In genomic region chr8:94594211-94594610, GRCm38 (mm10) we compare ENCODE assay signal across 14 mouse cellular contexts. TPM values are rescaled to one million over a fixed set of nuclear protein-coding genes. Genes with fewer than 3 reads are reported as not detected.
DNase-seq lines count a peak whose midpoint lies in the region; ATAC-seq and TF ChIP-seq lines count a peak whose summit lies in the region.
"Had no signal": no experiment of that assay in that cellular context is flagged by ENCODE, and none has a peak within 500 bp of the region (broad histone marks: within the 10 kb centered on the region; RNA-seq: fewer than 3 reads in every experiment).

No protein-coding gene starts in this region.

- TF ChIP-seq POLR2A in kidney, adult 2 months (IDR thresholded peaks at IDR 0.05; ENCODE audit: low read depth, low read length) = no peak

- DNase-seq in kidney, adult 2 months = peak; percentile 34
- peak; percentile 59 for DNase-seq in 416B (ENCODE audit: low read depth)
- peak; percentile 36 for DNase-seq in CD4-positive, CD25-positive, alpha-beta regulatory T cell, adult 2 months (ENCODE audit: low read depth, low spot score)
- DNase-seq in adrenal gland, postnatal 14 days = no peak
- no peak for DNase-seq in thymus, postnatal 4 days
- no peak for DNase-seq in neural tube, embryonic 10.5 days (ENCODE audit: extremely low spot score, low spot score)
- DNase-seq: layer of hippocampus, adult 9-11 months; spleen, adult 18-20 months; thymus, postnatal 14 days had no signal

- H3K27me3 ChIP-seq in kidney, adult 2 months (replicated peaks; ENCODE audit: control insufficient read depth, insufficient read depth, low read length) = no peaks in the 10 kb centered on the region
- no peaks in the 10 kb centered on the region for H3K27me3 ChIP-seq in kidney, embryonic 14.5 days (ENCODE audit: control insufficient read depth, insufficient read depth, low read length)
- H3K27me3 ChIP-seq: forebrain, embryonic 13.5 days; hindbrain, embryonic 15.5 days; midbrain, embryonic 13.5 days had no signal

- H3K9ac ChIP-seq in kidney, embryonic 14.5 days (ENCODE audit: low read depth, low read length) = no peak overlapping the region
- H3K9ac ChIP-seq: forebrain, embryonic 13.5 days; hindbrain, embryonic 15.5 days; midbrain, embryonic 13.5 days had no signal

- H3K4me1 ChIP-seq in kidney, adult 2 months (ENCODE audit: control insufficient read depth, insufficient read depth, low read length) = no peaks in the 10 kb centered on the region
- H3K4me1 ChIP-seq in kidney, embryonic 14.5 days (ENCODE audit: control insufficient read depth, insufficient read depth, low read length) = no peaks in the 10 kb centered on the region

- no peaks in the 10 kb centered on the region for H3K9me3 ChIP-seq in kidney, embryonic 14.5 days (ENCODE audit: control insufficient read depth, low read length)
- H3K9me3 ChIP-seq: forebrain, embryonic 13.5 days; hindbrain, embryonic 15.5 days; midbrain, embryonic 13.5 days had no signal

- TF ChIP-seq CTCF in kidney, adult 2 months (conservative IDR thresholded peaks at IDR 0.05; ENCODE audit: insufficient read depth, insufficient read length, low read depth, low read length) = no peak

- H3K4me2 ChIP-seq in kidney, embryonic 14.5 days (replicated peaks; ENCODE audit: low read depth, low read length) = no peak overlapping the region
- H3K4me2 ChIP-seq: forebrain, embryonic 13.5 days; hindbrain, embryonic 15.5 days; midbrain, embryonic 13.5 days had no signal

- H3K36me3 ChIP-seq in kidney, adult 2 months (ENCODE audit: control insufficient read depth, insufficient read depth, low read length) = no peaks in the 10 kb centered on the region
- no peaks in the 10 kb centered on the region; the same call in 1 of the 2 replicates for H3K36me3 ChIP-seq in kidney, embryonic 14.5 days (ENCODE audit: control insufficient read depth, insufficient read depth, low read length)
- H3K36me3 ChIP-seq: hindbrain, embryonic 15.5 days had no signal

- WGBS in kidney, adult 2 months = 8% methylated on average over 1 of the region's 1 CpGs
- WGBS in kidney, embryonic 14.5 days = 24% methylated on average over 1 of the region's 1 CpGs

- ATAC-seq in kidney, embryonic 14.5 days (ENCODE audit: low FRiP score, low TSS enrichment) = no peak
- peak; percentile 25 to 49; a peak in 2 of 4 replicates for ATAC-seq in hematopoietic stem cell, adult 5-6 weeks (replicated peaks in 1 of 2; ENCODE audit: insufficient read depth in 1 of 2, low FRiP score in 2 of 2, low TSS enrichment in 1 of 2, low read depth in 1 of 2, poor library complexity in 2 of 2, severe bottlenecking in 2 of 2)
- ATAC-seq: forebrain, embryonic 13.5 days; midbrain, embryonic 13.5 days had no signal

- H3K27ac ChIP-seq in kidney, adult 2 months (ENCODE audit: insufficient read depth, low read depth, low read length) = no peak overlapping the region
- no peak overlapping the region for H3K27ac ChIP-seq in kidney, embryonic 14.5 days (ENCODE audit: low read depth, low read length)
- H3K27ac ChIP-seq: forebrain, embryonic 13.5 days; hindbrain, embryonic 15.5 days; midbrain, embryonic 13.5 days had no signal

- no peak overlapping the region for H3K4me3 ChIP-seq in kidney, adult 2 months (ENCODE audit: insufficient read depth, low read depth, low read length)
- no peak overlapping the region for H3K4me3 ChIP-seq in kidney, embryonic 14.5 days (ENCODE audit: low read length)
- H3K4me3 ChIP-seq: forebrain, embryonic 13.5 days; hindbrain, embryonic 15.5 days; midbrain, embryonic 13.5 days had no signal

RNA-seq across cellular contexts. Expression of gene Rspry1, which starts 7.5 kb away (rescaled TPM):
- 11.5 TPM in 2 replicates for polyA plus RNA-seq in kidney, adult 2 months (2012; rRNA removed)
- 29.6 and 37.3 TPM in 2 replicates for polyA plus RNA-seq in kidney, embryonic 14.5 days (2014; fragmentation: Nextera tagmentation; extraction: Ambion mirVana)
- total RNA-seq in hematopoietic stem cell, adult 5-6 weeks (2017) = 40.0 and 43.6 TPM in 2 replicates
- 20.5 and 21.7 TPM in 2 replicates for total RNA-seq in adrenal gland, postnatal 14 days (2021)

RNA-seq across cellular contexts. Expression of gene Fam192a, which starts 7.6 kb away (rescaled TPM):
- polyA plus RNA-seq in kidney, adult 2 months (2012; rRNA removed) = 18.2 and 20.9 TPM in 2 replicates
- polyA plus RNA-seq in kidney, embryonic 14.5 days (2014; fragmentation: Nextera tagmentation; extraction: Ambion mirVana) = 60.2 and 82.1 TPM in 2 replicates
- 84.4 and 120 TPM in 2 replicates for total RNA-seq in hematopoietic stem cell, adult 5-6 weeks (2017)
- 42.3 and 45.9 TPM in 2 replicates for total RNA-seq in adrenal gland, postnatal 14 days (2021)

Comparison
In these comparisons a context has a peak if more than half of its experiments do, and no peak if none do; other contexts are left out.
1. DNase-seq: peak in kidney, adult 2 months (single experiment), 416B (single experiment) and CD4-positive, CD25-positive, alpha-beta regulatory T cell, adult 2 months (single experiment); none in adrenal gland, postnatal 14 days (single experiment), thymus, postnatal 4 days (single experiment) and neural tube, embryonic 10.5 days (single experiment).